In the genomic region with DNA sequence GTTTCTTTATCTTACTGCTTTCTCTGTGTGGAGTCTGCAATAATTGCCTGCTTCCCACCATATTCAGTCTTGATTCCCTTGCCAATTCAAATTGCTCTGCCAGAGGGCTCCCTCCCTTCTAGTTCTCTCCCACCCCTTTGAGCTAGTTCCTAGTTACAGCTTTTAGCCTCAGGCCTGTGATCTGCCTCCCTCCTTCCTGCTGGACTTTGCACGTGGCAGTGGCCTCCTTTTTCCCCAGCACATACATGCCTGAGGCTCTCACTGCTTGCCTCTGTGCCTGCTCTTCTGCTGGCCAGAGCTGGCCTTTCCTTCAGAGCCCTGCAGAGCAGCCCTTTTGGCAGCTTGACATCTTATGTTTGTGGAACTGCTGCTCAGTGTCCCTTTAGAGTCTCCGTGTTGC, we compare ENCODE assay signal across 11 mouse cellular contexts. TPM values are rescaled to one million over a fixed set of nuclear protein-coding genes. Genes with fewer than 3 reads are reported as not detected.
DNase-seq lines count a peak whose midpoint lies in the region; ATAC-seq lines count a peak whose summit lies in the region.
"Had no signal": no experiment of that assay in that cellular context is flagged by ENCODE, and none has a peak within 500 bp of the region (broad histone marks: within the 10 kb centered on the region; RNA-seq: fewer than 3 reads in every experiment).

No protein-coding gene starts in this region.

- 0 out of 2 replicates have a peak, but pooled peaks have one; percentile 42 for ATAC-seq in lung, embryonic 16.5 days (ENCODE audit: low read depth)

- H3K36me3 ChIP-seq in lung, embryonic 16.5 days (ENCODE audit: control insufficient read depth, insufficient read depth, low read length), result no peaks in the 10 kb centered on the region; the same call in 1 of the 2 replicates

- 28% methylated on average over 2 of the region's 2 CpGs for WGBS in lung, embryonic 16.5 days

- H3K4me1 ChIP-seq in lung, embryonic 16.5 days (replicated peaks; ENCODE audit: control insufficient read depth, insufficient read depth, low read length), result peaks cover 11% of the 10 kb centered on the region

- DNase-seq in gastrocnemius, postnatal 14 days, result peak; percentile 26
- DNase-seq in gastrocnemius, postnatal 10 days, result no peak
- DNase-seq in lung, adult 18-20 months, result no peak
- DNase-seq in cerebellum, adult 8-10 months, result peak; percentile 17
- peak; percentile 45 to 54 for DNase-seq in kidney, postnatal 36 days
- DNase-seq in urinary bladder, postnatal 36 days (ENCODE audit: low spot score in 2 of 2), result no peak
- DNase-seq in ovary, adult 18-20 months (ENCODE audit: low spot score), result no peak
- DNase-seq: adrenal gland, postnatal 25 days; thymus, adult 18-20 months had no signal

- H3K9ac ChIP-seq in lung, embryonic 16.5 days (ENCODE audit: low read length), result no peak overlapping the region

- intact Hi-C loops in gastrocnemius, postnatal 14 days (cut with DNase I; ENCODE audit: low total_unique reads), result no loop called here

- no peak overlapping the region for H3K4me2 ChIP-seq in lung, embryonic 16.5 days (ENCODE audit: low read depth, low read length)

- no peaks in the 10 kb centered on the region for H3K9me3 ChIP-seq in lung, embryonic 16.5 days (ENCODE audit: control insufficient read depth, low read length)

- H3K27me3 ChIP-seq in lung, embryonic 16.5 days (ENCODE audit: control insufficient read depth, insufficient read depth, low read depth, low read length), result no peaks in the 10 kb centered on the region
- H3K27me3 ChIP-seq: CH12.LX had no signal

- H3K4me3 ChIP-seq in lung, embryonic 16.5 days (ENCODE audit: low read length), result no peak overlapping the region

- H3K27ac ChIP-seq in lung, embryonic 16.5 days (ENCODE audit: low read length), result peak overlapping the region; percentile 37

RNA-seq across cellular contexts. Expression of gene Ttll5, which starts 38.1 kb away (rescaled TPM):
- total RNA-seq in gastrocnemius, postnatal 14 days (2021), result 1 to 10 TPM; 7.8 to 8.2 TPM
- 10 to 100 TPM in 1 of 2 experiments, 1 to 10 TPM in 1; 9.9 to 12.7 TPM for total RNA-seq in gastrocnemius, postnatal 10 days (2021)
- 15.5 and 17.5 TPM in 2 replicates for polyA plus RNA-seq in lung, embryonic 16.5 days (2015; fragmentation: Nextera tagmentation; extraction: Ambion mirVana)

RNA-seq across cellular contexts. Expression of gene Erg28, which starts 38.2 kb away (rescaled TPM):
- total RNA-seq in gastrocnemius, postnatal 14 days (2021), result 1 to 10 TPM; 4.1 to 7.2 TPM
- 10 to 100 TPM; 10.1 to 11.8 TPM for total RNA-seq in gastrocnemius, postnatal 10 days (2021)
- polyA plus RNA-seq in lung, embryonic 16.5 days (2015; fragmentation: Nextera tagmentation; extraction: Ambion mirVana), result 102 and 108 TPM in 2 replicates

Comparison
In these comparisons a context has a peak if more than half of its experiments do, and no peak if none do; other contexts are left out.
1. DNase-seq: peak in gastrocnemius, postnatal 14 days (single experiment), cerebellum, adult 8-10 months (single experiment) and kidney, postnatal 36 days (2 of 2); none in gastrocnemius, postnatal 10 days (single experiment), lung, adult 18-20 months (0 of 2), urinary bladder, postnatal 36 days (0 of 2) and ovary, adult 18-20 months (single experiment).